Mouse (Mus musculus) macrophage (primary cell): ENCODE results near the gene Zic5. TPM values are rescaled to one million over a fixed set of nuclear protein-coding genes. Genes with fewer than 3 reads are reported as not detected.

Source experiments
- H3K27ac ChIP-seq: fragments of 350-480 bp; formaldehyde crosslinking; 2 replicates; pipeline ENCODE4 v1.9.0; 2021
- H3K36me3 ChIP-seq: fragments of 350-480 bp; formaldehyde crosslinking; 2 replicates; pipeline ENCODE4 v1.9.0; 2021; ENCODE audit errors: inconsistent target
- H3K4me3 ChIP-seq: fragments of 350-480 bp; formaldehyde crosslinking; 2 replicates; pipeline ENCODE4 v1.9.0; 2021; ENCODE audit errors: inconsistent target
- H3K79me2 ChIP-seq: fragments of 350-480 bp; formaldehyde crosslinking; 2 replicates; pipeline ENCODE4 v1.9.0; 2021; ENCODE audit errors: inconsistent target
- WGBS: methylation state at CpG from one replicate; pipeline ENCODE4 v1.1.7; 2026; ENCODE audit warnings: inconsistent platforms; ENCODE audit not compliant: missing documents; 5-methylcytosine and 5-hydroxymethylcytosine counted together
- polyA plus RNA-seq: library from polyadenylated mRNA; stranded (reverse); fragments of 250-400 nt; gene quantifications from 3 replicates; pipeline ENCODE4 v1.2.4, GENCODE M21; 2018; ENCODE audit warnings: inconsistent platforms

Gene Zic5
- polyA plus RNA-seq, 1 experiment from 2014 or later: not detected

DNA sequence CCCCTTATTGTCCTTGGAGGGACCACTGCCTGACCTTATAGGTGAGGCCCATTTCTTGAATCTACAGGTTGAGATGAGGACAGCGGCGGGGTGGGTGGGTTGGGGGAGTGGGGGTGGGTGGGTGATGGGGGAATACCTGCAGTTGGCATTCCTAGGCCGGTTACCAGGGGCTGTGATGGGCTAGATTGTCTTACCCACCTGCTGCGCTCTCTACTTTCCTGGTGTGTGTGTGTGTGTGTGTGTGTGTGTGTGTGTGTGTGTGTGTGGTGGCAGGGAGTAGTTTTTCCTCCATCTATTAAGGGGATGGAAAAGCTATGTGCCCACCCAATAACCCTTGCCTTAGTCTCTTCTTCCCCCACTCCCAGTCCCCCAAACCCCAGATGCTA is 19.0 kb upstream of the Zic5 start:
- Histone ChIP-seq H3K27ac (no peak overlapping the region), H3K36me3 (no peaks in the 10 kb centered on the region)
- WGBS: 11% methylated on average over 4 of the region's 4 CpGs

DNA sequence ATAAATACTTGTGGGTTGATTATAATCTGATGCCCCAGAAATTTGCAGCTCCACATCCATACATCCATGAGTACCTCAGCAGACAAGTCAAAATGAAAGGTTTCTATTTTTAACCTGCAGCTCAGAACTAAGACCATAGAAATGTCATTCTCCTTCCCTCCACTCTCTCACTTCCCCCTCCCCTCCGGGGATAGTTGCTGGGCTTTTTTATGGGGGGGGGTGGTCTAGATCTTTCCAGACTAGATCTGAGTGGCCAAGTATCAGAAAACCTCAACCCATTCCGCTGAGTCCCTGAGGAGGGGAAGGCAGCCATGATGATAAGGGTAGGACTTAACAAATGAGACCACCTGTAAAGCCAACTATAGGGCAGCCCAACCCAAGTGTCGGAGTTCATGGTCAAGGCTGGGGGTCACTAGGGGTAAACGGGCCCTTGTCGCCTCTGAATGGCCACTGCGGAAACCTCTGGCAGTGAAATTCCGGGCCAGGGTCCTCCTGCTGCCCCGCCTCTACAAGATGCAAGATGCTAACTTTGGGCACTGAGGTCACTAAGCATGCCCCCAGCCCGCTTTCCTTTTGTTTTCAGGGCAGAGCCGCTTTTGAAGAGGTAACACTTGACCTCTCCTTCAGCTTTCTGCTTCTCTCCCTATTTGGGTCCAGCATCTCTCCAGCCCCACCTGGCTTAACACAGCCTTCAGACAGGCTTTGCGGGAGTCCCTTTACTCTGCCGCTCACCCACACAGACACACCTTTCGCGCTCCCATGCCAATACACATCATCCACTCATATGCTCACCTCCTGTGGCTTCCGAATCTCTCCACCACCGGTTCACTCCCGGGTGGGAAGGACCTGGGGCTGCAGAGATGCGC is 18.3 kb upstream of the Zic5 start:
- 10% methylated on average over 18 of the region's 18 CpGs for WGBS

More for the DNA sequence above, 19.0 kb upstream of the Zic5 start:
- Histone ChIP-seq H3K4me3 (no peak overlapping the region), H3K79me2 (no peaks in the 10 kb centered on the region)

DNA sequence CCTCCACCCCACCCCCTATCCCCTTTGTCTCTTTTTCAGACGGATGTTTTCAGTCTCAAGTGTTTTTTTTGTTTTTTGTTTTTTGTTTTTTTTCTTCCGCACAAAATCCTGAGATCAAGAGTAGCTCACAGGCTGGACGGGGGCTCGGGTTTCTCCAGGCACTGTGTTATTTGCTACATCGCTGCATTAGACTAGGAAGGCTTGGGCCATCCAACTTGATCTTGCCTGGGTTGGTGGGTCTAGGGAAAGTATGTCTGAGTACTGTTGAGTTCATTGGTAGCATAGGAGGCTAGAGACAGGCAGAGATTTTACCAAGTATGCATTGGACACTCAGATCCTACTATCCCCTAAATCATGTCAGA is 17.5 kb upstream of the Zic5 start:
- no peak overlapping the region for H3K4me3 ChIP-seq
- WGBS: 4% methylated on average over 4 of the region's 5 CpGs
- no peak overlapping the region for H3K27ac ChIP-seq
- H3K36me3 ChIP-seq: no peaks in the 10 kb centered on the region
- H3K79me2 ChIP-seq: no peaks in the 10 kb centered on the region

More for the DNA sequence above, 18.3 kb upstream of the Zic5 start:
- Histone ChIP-seq H3K4me3 (no peak overlapping the region), H3K36me3 (no peaks in the 10 kb centered on the region), H3K27ac (no peak overlapping the region), H3K79me2 (no peaks in the 10 kb centered on the region)

DNA sequence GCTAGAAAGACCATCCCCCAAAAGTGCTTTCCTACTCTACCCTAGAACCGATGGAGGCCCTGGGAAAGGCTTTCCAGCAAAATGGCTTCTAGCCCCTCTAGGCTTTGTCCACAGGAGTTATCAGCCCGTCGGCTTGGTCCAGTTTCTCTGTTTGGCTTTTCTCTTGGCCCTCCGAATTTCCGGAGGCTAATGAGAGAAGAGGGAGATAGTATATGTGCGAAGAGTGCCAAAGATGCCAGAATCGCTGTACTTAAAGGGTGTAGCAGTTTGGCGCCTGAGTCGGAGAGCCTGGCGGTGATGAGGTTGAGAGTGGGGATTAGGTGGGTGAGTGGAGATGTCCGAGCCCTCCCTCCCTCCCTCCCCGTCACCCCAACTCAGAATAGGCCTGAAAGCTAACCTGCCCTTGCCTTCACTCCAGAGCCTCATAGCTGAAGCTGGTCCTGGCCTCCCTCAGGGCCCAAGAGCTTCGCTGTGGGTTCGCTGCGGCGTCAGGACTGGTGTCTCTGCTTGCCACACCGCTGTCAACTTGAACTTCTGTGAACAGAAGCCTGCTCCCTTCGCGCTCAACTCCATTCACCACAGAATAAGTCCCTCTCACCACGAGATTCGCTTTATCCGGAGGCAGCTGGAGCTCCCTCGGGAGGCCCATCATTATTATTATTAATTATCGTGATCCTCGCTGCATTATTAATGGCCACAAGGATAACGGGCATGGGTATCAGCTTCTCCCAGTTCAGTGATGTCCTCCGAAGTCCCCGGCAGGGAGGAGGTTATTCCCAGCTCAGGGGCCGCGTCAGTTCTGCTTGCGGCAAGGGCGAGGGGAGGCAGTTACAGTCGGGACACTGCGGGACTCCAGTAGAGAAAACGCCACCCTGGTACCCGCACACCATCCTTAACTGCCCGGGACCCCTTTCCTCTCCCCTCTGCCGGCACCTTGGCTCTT is 16.9 kb upstream of the Zic5 start:
- Histone ChIP-seq H3K27ac (no peak overlapping the region), H3K79me2 (no peaks in the 10 kb centered on the region), H3K4me3 (no peak overlapping the region), H3K36me3 (no peaks in the 10 kb centered on the region)
- WGBS: 7% methylated on average over 37 of the region's 38 CpGs

DNA sequence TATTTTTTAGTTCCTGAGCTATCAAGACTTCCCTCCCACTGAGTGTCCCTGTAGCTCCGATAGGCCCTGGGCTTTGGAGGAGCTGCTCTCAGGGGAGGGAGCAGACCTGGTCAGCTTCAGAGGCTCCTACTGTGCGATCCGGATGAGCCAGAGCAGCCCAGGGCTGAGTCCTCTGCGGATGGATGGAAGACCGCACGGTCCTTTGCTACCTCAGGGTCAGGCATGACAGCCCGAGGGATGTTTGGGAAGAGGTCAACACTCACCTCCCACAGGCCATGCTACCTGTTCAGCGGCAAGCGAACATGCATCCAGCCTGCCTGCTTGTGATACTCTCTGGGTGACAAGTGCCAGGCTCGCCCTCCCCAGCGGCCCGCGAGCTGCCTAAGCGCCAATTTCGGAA is 15.7 kb upstream of the Zic5 start:
- 17% methylated on average over 15 of the region's 15 CpGs for WGBS
- Histone ChIP-seq H3K36me3 (no peaks in the 10 kb centered on the region), H3K4me3 (no peak overlapping the region), H3K79me2 (no peaks in the 10 kb centered on the region), H3K27ac (no peak overlapping the region)

DNA sequence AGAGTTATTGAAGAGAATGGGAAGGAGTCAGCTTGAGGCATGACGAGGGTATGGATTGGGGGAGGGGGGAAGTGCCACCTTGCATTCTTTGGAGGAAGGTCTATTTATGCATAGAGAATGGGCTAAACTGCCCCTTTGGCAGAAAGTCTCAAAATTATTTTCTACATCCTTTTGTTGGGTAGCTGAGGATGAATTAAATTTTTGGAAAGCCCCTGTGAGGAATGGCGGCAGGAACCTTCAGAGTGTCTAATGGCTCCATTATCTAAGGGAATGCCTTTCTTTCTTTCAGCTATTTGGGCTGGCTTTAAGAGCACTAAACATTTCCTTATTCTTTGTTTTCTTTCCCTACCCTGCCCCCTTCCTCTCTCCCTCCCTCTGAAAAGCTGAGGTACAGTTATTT is 14.9 kb upstream of the Zic5 start:
- WGBS: 23% methylated on average over 2 of the region's 2 CpGs
- no peak overlapping the region for H3K4me3 ChIP-seq
- no peaks in the 10 kb centered on the region for H3K36me3 ChIP-seq
- no peak overlapping the region for H3K27ac ChIP-seq
- no peaks in the 10 kb centered on the region for H3K79me2 ChIP-seq

DNA sequence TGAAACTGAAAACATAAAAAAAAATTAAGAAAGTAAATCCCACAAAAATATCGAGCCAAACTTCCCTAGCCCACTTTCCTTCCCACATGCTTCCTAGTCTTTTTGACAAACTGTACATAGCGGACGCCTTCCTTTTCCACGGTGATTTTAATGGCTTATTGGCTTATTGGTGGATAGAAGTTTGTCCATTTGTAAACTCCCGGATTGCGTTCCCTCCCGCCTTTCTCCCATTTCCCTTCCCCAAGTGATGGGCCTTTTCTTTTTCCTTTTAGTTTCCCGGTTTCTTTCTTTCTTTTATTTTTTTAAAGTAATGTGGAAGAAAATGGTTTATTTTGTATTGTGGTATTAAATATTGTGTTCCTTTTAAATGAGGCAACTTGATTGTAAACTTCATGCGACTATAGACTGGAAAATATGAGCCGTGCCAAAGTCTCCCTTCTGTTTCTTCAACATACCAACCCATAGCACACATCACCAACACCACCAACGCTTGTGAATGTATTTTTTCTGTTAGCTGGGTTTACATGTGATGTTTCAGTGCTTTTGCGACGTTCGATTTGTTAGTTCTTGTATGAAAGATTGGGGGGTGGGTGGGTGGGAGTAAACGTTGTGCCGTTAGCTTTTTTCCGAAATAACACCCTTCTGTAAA is 14.1 kb upstream of the Zic5 start:
- WGBS: 39% methylated on average over 17 of the region's 17 CpGs
- no peaks in the 10 kb centered on the region for H3K36me3 ChIP-seq
- no peak overlapping the region for H3K4me3 ChIP-seq

DNA sequence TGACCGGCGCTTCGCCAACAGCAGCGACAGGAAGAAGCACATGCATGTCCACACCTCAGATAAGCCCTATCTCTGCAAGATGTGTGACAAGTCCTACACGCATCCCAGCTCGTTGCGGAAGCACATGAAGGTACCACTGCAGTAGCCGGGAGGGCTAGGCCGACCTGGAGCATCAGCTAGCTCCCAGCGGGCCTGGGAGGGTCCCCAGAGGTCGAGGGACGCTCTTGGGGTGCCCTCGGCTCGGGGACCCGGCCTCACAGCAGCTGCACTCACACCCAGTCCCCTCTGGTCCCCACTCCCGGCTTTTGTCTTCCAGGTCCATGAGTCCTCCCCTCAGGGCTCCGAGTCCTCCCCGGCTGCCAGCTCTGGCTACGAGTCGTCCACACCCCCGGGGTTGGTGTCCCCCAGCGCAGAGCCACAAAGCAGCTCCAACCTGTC is 13.1 kb upstream of the Zic5 start:
- Histone ChIP-seq H3K79me2 (no peaks in the 10 kb centered on the region), H3K27ac (no peak overlapping the region), H3K36me3 (no peaks in the 10 kb centered on the region), H3K4me3 (no peak overlapping the region)
- 6% methylated on average over 22 of the region's 22 CpGs for WGBS

More for the DNA sequence above, 14.1 kb upstream of the Zic5 start:
- no peak overlapping the region for H3K27ac ChIP-seq
- H3K79me2 ChIP-seq: no peaks in the 10 kb centered on the region

DNA sequence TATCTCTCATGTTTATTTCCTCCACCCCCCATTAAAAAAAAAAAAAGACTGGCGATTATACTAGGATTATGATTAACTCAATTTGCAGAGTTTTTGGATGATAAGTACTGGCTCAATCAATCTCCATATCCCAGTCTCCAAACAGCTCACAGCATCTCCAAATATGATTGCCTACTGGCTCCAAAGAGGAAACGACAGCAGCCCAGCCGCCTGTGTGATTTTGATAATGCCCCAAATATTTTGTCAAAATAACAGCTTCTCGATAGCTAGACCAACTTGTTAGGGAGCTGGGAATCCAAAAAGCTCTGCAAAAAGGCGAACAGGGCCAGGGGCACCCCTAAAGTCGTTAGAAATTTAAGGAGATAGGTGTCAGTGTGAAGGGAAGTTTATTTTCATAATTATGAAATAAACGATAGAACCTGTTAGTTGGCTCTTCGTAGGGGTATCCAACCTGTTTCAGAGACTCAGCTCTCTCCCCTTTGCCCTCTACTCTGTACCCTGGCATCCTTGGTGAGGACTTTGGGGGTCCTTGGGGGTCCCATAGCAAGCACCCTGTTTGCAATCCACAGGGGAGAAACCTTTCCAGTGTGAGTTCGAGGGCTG is 12.6 kb upstream of the Zic5 start:
- 9% methylated on average over 9 of the region's 9 CpGs for WGBS
- Histone ChIP-seq H3K79me2 (no peaks in the 10 kb centered on the region), H3K4me3 (no peak overlapping the region), H3K36me3 (no peaks in the 10 kb centered on the region), H3K27ac (no peak overlapping the region)

DNA sequence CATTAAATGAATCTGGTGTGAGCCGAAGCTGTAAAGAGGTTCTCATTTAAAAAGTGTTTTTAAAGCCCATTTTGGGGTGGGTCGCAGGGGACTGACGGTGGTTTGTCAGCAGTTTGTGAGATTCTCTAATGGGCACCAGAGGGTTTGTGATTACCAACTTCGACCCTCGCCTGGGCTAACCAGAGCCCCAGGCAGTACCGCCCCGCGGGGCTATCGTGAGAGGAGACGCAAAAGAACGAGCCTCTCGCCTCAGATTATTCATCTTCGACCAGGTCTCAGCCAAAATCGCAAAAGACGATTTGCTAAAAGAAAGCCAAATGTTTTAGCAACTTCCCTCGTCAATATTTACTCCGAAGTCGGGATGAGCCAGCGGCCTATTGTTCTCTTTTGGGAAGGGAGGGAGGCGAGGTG is 11.8 kb upstream of the Zic5 start:
- WGBS: 8% methylated on average over 20 of the region's 20 CpGs
- Histone ChIP-seq H3K27ac (no peak overlapping the region), H3K79me2 (no peaks in the 10 kb centered on the region), H3K36me3 (no peaks in the 10 kb centered on the region), H3K4me3 (no peak overlapping the region)

DNA sequence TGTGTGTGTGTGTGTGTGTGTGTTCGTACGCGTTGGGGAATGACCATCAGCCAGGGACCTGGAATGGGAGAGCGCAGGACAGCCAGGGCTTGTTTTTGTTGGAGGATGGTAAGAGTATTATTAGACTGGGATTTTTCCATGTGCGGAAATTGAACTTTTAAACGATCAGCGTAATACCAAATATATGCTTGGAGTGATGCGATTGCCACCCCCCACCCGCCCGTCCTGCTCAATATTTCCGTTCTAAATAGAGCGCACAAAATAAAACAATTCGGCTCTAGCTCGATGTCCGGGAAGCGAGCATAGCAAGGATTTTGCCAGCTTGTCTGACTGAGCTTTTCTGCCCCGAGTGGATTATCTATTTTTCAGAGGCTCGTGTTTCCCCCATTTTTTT is 11.3 kb upstream of the Zic5 start:
- no peaks in the 10 kb centered on the region for H3K79me2 ChIP-seq
- 8% methylated on average over 17 of the region's 18 CpGs for WGBS
- H3K36me3 ChIP-seq: no peaks in the 10 kb centered on the region
- H3K27ac ChIP-seq: no peak overlapping the region
- H3K4me3 ChIP-seq: no peak overlapping the region

DNA sequence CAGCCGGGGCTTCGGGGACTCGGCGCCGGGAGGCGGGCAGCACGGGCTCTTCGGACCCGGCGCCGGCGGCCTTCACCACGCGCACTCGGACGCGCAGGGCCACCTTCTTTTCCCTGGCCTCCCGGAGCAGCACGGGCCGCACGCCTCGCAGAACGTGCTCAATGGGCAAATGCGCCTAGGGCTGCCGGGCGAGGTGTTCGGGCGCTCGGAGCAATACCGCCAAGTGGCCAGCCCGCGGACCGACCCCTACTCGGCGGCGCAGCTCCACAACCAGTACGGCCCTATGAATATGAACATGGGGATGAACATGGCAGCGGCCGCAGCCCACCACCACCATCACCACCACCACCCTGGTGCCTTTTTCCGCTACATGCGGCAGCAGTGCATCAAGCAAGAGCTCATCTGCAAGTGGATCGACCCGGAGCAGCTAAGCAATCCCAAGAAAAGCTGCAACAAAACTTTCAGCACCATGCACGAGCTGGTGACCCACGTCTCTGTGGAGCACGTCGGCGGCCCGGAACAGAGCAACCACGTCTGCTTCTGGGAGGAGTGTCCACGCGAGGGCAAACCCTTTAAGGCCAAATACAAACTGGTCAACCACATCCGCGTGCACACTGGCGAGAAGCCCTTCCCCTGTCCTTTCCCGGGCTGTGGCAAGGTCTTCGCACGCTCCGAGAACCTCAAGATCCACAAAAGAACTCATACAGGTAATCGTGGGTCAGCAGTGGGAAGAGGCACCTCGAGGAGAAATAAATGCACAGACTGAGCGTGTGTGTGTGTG is 10.8 kb upstream of the Zic5 start:
- H3K4me3 ChIP-seq: no peak overlapping the region
- H3K79me2 ChIP-seq: no peaks in the 10 kb centered on the region
- WGBS: 4% methylated on average over 52 of the region's 62 CpGs
- H3K36me3 ChIP-seq: no peaks in the 10 kb centered on the region
- H3K27ac ChIP-seq: no peak overlapping the region

DNA sequence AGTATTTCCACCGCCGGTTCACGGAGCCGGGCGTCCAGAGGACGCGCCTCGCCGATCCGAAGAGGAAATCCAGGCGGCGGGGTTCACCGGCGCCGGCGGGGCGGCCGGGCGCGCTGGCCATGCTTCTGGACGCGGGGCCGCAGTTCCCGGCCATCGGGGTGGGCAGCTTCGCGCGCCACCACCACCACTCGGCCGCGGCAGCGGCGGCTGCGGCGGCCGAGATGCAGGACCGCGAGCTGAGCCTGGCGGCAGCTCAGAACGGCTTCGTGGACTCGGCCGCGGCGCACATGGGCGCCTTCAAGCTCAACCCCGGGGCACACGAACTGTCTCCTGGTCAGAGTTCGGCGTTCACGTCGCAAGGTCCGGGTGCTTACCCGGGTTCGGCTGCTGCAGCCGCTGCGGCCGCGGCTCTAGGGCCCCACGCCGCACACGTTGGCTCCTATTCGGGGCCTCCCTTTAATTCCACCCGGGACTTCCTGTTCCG is 10.1 kb upstream of the Zic5 start:
- Histone ChIP-seq H3K79me2 (no peaks in the 10 kb centered on the region), H3K36me3 (no peaks in the 10 kb centered on the region), H3K27ac (no peak overlapping the region), H3K4me3 (no peak overlapping the region)
- WGBS: 1% methylated on average over 52 of the region's 65 CpGs
